Mouse (Mus musculus) hindlimb bud, embryonic 11.5 days (tissue): ENCODE measurements around the gene Thap11.
"Not testable (repeated sequence)": the region's sequence is repeated elsewhere in the genome, so short reads cannot be mapped to it uniquely, and the experiment has no call there.

ENCODE experiments used
- DNase-seq: peaks from one replicate; pipeline ENCODE4 v3.0.0-alpha.2; 2012; ENCODE audit warnings: low read depth, low spot score; ENCODE audit errors: extremely low spot score

The Thap11 gene

GRCm38 (mm10) chr8:105854715-105855216 is at the start of gene Thap11:
Thap11 (plus strand) TSS chr8:105855132.
- DNase-seq = peak; percentile 91

- DNase-seq = no peak
Measured at GRCm38 (mm10) chr8:105805346-105805745, 49.6 kb upstream of the Thap11 start.

GRCm38 (mm10) chr8:105805964-105806363 is 49.0 kb upstream of the Thap11 start:
- no peak for DNase-seq

GRCm38 (mm10) chr8:105807766-105808165 is 47.2 kb upstream of the Thap11 start:
- DNase-seq = no peak

GRCm38 (mm10) chr8:105808480-105808879 is 46.5 kb upstream of the Thap11 start:
- DNase-seq = no peak

- no peak for DNase-seq
Measured at GRCm38 (mm10) chr8:105810245-105810786, 44.6 kb upstream of the Thap11 start.

GRCm38 (mm10) chr8:105811061-105811460 is 43.9 kb upstream of the Thap11 start:
- no peak for DNase-seq

- DNase-seq = no peak
Measured at GRCm38 (mm10) chr8:105811543-105811942, 43.4 kb upstream of the Thap11 start.

GRCm38 (mm10) chr8:105812511-105812910 is 42.4 kb upstream of the Thap11 start:
- no peak for DNase-seq

GRCm38 (mm10) chr8:105813241-105813640 is 41.7 kb upstream of the Thap11 start:
- no peak for DNase-seq

- DNase-seq = no peak
Measured at GRCm38 (mm10) chr8:105819659-105820058, 35.3 kb upstream of the Thap11 start.

- no peak for DNase-seq
Measured at GRCm38 (mm10) chr8:105820925-105821324, 34.0 kb upstream of the Thap11 start.

- DNase-seq = no peak
Measured at GRCm38 (mm10) chr8:105825506-105825905, 29.4 kb upstream of the Thap11 start.

GRCm38 (mm10) chr8:105826379-105826778 is 28.6 kb upstream of the Thap11 start:
- no peak for DNase-seq

- DNase-seq = peak; percentile 99
Measured at GRCm38 (mm10) chr8:105826861-105827848, 27.8 kb upstream of the Thap11 start, which contains the start of the genes Ranbp10 and Tsnaxip1. Ranbp10 (minus strand) TSS chr8:105827350. Tsnaxip1 (plus strand) TSS chr8:105827731.

GRCm38 (mm10) chr8:105833740-105834139 is 21.2 kb upstream of the Thap11 start:
- DNase-seq = not testable (repeated sequence)

GRCm38 (mm10) chr8:105835318-105835717 is 19.6 kb upstream of the Thap11 start:
- no peak for DNase-seq

GRCm38 (mm10) chr8:105836991-105837390 is 17.9 kb upstream of the Thap11 start:
- DNase-seq = no peak

GRCm38 (mm10) chr8:105839209-105839608 is 15.7 kb upstream of the Thap11 start:
- no peak for DNase-seq

GRCm38 (mm10) chr8:105846678-105847077 is 8.3 kb upstream of the Thap11 start:
- no peak for DNase-seq

- no peak for DNase-seq
Measured at GRCm38 (mm10) chr8:105850014-105850413, 4.9 kb upstream of the Thap11 start.

GRCm38 (mm10) chr8:105850611-105851010 is 4.3 kb upstream of the Thap11 start:
- no peak for DNase-seq
